Mouse (Mus musculus) thymus, postnatal 4 days (tissue): ENCODE results near the gene Zfp46.

Experiments used
- DNase-seq: peaks from one replicate; pipeline ENCODE4 v3.0.0; 2021

Zfp46 gene

DNA sequence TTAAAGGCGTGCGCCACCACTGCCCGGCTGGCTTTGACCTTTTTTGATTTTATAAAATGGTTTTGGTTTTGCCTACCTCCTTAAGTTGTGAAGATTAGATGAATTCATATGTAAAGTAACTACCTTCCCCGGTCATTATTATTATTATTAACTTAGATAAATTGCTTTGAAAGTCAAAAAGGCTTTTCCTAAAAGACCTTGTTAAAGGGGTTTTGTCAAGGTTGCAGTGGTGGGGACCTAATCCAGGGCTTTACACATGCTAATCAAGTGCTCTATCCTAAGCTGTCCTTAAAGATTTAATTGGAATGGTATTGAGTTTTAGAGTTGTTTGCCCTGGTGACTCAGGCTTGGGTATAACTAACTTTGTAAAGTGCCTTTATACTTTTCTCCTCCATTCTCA is 33.2 kb downstream of the Zfp46 start:
- no peak for DNase-seq

DNA sequence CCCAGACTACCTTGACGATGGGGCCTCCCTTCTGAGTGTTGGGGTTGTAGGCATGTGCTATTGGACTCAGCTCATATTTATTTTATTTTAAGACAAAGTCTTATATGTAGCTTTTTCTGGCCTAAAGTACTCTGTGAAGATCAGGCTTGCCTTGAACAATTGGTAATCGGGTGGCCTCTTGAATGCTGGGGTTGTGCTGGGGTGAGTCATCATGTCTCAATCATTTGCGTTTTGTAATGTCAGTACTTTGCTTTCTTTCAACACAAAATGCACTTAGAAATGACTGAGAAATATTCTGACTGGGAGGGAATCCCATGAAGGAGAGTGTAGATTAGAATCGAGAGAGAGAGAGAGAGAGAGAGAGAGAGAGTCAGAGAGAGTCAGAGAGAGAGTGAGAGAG is 35.5 kb downstream of the Zfp46 start:
- no peak for DNase-seq

DNA sequence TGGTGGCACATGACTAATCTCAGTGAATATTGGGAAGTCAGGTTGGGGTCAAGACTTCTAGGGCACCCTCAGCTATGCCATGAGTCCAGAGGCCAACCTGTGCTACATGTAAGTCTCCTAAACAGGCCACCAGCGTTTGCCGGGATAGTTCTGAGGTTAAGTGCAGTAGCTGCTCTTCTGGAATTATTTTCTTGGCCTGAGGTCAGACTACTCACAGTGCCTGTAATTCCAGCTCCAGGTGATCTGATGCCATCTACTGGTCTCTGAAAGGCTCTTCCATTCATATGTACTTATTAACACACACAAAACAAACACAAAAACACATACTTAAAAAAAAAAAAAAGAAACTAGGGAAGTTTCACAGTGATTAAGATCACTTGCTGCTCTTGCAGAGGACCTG is 39.7 kb downstream of the Zfp46 start:
- no peak for DNase-seq

DNA sequence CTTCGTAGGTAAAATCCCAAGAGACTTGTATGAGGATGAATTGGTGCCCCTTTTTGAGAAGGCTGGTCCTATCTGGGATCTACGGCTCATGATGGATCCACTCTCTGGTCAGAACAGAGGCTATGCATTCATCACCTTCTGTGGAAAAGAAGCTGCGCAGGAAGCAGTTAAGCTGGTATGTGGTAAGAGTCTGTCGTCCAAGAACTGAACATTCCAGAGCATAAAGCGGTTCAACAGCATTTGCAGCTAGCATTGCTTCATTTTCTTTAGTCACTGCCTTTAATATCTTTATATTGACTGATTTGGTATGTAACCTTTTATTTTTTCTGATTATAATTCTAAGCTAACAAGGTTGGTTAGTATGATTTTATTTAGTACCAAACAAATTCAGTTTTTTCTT is 42.8 kb downstream of the Zfp46 start:
- DNase-seq = no peak

DNA sequence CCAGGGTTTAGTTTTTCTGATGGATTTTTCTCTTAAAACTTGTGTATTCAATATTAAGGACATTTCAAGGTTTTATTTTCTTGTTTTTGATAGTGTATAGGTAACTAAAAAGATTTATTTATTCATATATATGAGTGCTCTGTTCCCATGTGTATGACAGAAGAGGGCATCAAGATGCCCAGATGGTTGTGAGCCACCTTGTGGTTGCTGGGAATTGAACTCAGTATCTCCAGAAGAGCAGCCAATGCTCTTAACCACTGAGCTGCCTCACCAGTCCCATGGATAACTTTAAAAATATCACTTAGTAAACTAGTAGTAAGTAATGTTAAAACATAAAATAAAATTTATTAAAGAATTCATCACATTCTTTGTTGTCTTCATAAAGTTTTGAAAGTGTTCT is 43.6 kb downstream of the Zfp46 start:
- peak; percentile 26 for DNase-seq

DNA sequence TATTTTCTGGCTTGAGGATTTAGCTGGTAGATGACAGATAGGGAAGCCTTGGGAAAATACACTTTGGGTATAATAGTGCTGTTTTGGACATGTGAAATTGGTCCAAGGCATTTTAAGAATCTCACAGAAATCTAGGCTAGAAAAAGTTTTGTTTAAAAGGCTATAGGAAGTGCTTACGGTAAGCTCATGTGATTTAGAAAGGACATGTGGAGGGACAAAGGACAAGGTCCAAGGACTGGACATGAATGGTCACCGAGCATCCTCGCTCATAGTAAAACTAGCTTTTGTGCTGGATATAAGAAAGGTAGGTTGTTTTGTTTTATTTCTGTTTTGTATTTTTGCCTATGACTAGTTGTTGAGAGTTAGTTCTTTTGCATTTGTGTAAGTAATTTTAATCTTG is 47.2 kb downstream of the Zfp46 start:
- DNase-seq = no peak

DNA sequence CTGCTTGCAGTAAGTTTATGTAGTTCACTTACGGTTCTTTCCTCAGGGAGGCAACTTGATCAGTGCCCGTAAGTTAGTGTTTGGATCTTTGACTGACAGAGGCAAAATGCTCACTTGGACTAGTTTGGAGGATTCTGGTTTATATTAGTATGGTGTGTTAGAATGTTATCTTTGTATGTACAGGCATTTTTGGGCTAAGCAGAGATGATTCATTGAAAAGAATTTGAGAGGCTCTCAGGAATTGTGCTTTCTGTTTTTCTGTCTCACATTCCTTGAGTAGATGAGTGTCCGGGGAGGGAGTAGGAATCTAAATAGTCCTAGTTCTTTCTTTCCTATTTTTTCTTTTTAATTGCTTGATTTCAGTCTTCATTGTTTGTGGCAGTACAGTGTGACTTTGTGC is 48.7 kb downstream of the Zfp46 start:
- no peak for DNase-seq

DNA sequence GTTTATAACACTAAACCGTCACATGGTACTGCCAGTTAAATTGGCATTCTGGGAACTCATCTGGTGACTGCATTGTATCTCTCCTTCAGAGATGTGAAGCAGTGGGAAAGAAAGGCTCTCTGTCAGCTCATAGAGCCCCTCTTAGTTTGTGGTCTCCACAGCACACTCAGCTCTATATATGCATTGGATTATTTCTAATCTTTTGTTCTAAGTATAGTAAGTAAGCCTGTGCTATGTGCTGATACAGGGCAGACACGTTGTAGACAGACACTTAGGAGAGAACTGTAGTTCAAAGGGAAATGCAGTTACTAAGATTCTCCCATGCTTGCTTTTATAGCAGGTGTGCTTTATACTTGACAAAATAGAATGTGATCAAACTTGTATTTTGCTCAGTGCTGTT is 50.6 kb downstream of the Zfp46 start:
- no peak for DNase-seq

DNA sequence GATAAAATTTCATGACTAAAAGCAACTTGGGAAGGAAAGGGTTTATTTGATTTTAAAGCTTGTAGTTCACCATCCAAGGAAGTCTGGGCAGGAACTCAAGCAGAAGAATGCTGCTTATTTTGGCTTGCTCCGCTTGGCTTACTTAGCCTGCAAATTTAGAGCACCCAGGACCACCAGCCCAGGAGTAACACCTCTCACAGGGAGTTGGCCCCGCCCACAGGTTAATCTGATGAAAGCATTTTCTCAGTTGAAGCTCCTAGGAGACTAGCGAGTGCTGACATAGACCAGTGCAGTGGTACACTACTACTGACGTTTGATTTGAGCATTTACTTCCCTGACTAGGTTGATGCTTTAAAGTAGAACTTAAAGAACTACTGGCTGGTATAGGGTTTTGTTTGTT is 52.6 kb downstream of the Zfp46 start:
- peak; percentile 15 for DNase-seq
